Mouse (Mus musculus): ENCODE data around the gene Ces1b. TPM values are rescaled to one million over a fixed set of nuclear protein-coding genes. Genes with fewer than 3 reads are reported as not detected.

Ces1b gene
- polyA plus RNA-seq, 1 experiment = not detected

GRCm38 (mm10) chr8:93010286-93010685, 69.5 kb downstream of the Ces1b start:
- TF ChIP-seq CTCF (IDR thresholded peaks at IDR 0.05; ENCODE audit: borderline replicate concordance, extremely low read depth, insufficient read depth, insufficient read length) (peak; percentile 70; the same call in 1 of the 2 replicates), POLR2A (IDR thresholded peaks at IDR 0.05; ENCODE audit: borderline replicate concordance, extremely low read depth, insufficient read depth, insufficient read length, poor library complexity, severe bottlenecking) (no peak)
- peak; percentile 74 for DNase-seq (ENCODE audit: low read depth)

Other genes with a start within 250 kb of the Ces1b start
- 6.7 and 7.0 TPM in 2 replicates for gene Lpcat2, start 224.7 kb downstream of the Ces1b start, polyA plus RNA-seq (2012; rRNA removed)
- gene Capns2, start 178.6 kb downstream of the Ces1b start, polyA plus RNA-seq (2012; rRNA removed) = 1.2 and 2.6 TPM in 2 replicates
- gene Slc6a2, start 119.9 kb downstream of the Ces1b start, polyA plus RNA-seq (2012; rRNA removed) = 0.82 and 2.7 TPM in 2 replicates
- not detected in 2 replicates for gene Ces1a, start 31.8 kb downstream of the Ces1b start, polyA plus RNA-seq (2012; rRNA removed)
- not detected in 2 replicates for gene Ces1c, start 51.3 kb upstream of the Ces1b start, polyA plus RNA-seq (2012; rRNA removed)
- 0.21 TPM in 1 of 2 replicates, not detected in the other for gene Ces1d, start 117.8 kb upstream of the Ces1b start, polyA plus RNA-seq (2012; rRNA removed)
- not detected in 2 replicates for gene Ces1e, start 149.6 kb upstream of the Ces1b start, polyA plus RNA-seq (2012; rRNA removed)
- gene Ces1f, start 199.7 kb upstream of the Ces1b start, polyA plus RNA-seq (2012; rRNA removed) = 0.08 TPM in 1 of 2 replicates, not detected in the other

Data from brain, embryonic 14.5 days (tissue).